Mouse (Mus musculus) ES-E14 (cell line): ENCODE results near the gene Pex13.

Experiments used
- CHD2 ChIP-seq: IDR thresholded peaks from 2 replicates; pipeline ENCODE4 v1.6.1; 2014; ENCODE audit warnings: mild to moderate bottlenecking, low read depth, low read length, inconsistent platforms
- MAFK ChIP-seq: IDR thresholded peaks from 2 replicates; pipeline ENCODE4 v1.6.1; 2014; ENCODE audit warnings: mild to moderate bottlenecking, low read depth, low read length, inconsistent platforms; ENCODE audit not compliant: insufficient read depth

DNA sequence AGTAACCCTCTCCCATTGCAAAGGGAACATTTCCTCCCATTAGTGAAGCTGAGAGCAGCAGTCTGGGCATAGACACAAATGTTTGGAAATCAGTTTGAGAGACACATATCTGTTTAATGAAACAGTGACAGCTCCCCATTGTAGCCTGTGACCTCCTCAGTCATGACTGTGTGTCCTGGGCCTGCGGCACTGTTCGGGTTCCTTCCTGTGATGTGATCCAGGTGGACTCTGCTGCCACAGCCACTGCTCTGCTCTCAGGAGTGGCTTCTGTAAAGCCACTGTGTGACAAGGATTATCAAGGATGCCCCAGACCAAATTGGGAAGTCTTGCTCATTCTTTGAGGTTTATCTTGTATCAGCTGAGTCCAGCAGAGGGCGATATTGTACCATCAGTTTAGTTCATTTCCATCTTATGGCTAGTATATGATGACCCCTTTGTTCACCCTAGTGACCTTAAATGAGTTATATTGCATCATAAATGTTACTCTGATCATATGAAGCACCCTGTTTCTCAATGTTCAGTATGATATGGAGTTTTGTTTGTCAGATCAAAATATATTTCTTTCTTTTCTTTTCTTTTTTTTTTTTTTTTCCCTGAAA is 13.4 kb upstream of the Pex13 start:
- TF ChIP-seq MAFK (no peak), CHD2 (no peak)
